Mouse (Mus musculus) neural tube, embryonic 11.5 days (tissue): ENCODE data around the gene E130309D02Rik. TPM values are rescaled to one million over a fixed set of nuclear protein-coding genes. Genes with fewer than 3 reads are reported as not detected.
A peak's percentile ranks its signal among the peaks of the same experiment; 100 is the strongest.

Experiments used
- ATAC-seq: fragments of 200-750 bp; cut with Nextera tagmentation; 2 replicates; pipeline ENCODE4 v1.8.0; 2017; ENCODE audit warnings: moderate number of reproducible peaks, mild to moderate bottlenecking, moderate TSS enrichment, moderate library complexity; ENCODE audit not compliant: insufficient read depth, low FRiP score, low TSS enrichment
- DNase-seq: peaks from one replicate; pipeline ENCODE4 v3.0.0-alpha.2; 2015; ENCODE audit warnings: low spot score
- H3K27ac ChIP-seq: fragments of 300-500 bp; sonication (generic); 2 replicates; pipeline ENCODE4 v1.5.1; 2014; ENCODE audit warnings: low read depth, mild to moderate bottlenecking, low read length
- H3K27me3 ChIP-seq: fragments of 300-500 bp; sonication (generic); 2 replicates; pipeline ENCODE4 v1.6.1; 2014; ENCODE audit warnings: mild to moderate bottlenecking, low read length, mixed read lengths; ENCODE audit not compliant: control insufficient read depth, insufficient read depth
- H3K36me3 ChIP-seq: fragments of 300-500 bp; sonication (generic); 2 replicates; pipeline ENCODE4 v1.6.1; 2014; ENCODE audit warnings: mild to moderate bottlenecking, low read length, moderate library complexity, mixed read lengths; ENCODE audit not compliant: control insufficient read depth, insufficient read depth
- H3K4me1 ChIP-seq: fragments of 300-500 bp; sonication (generic); 2 replicates; pipeline ENCODE4 v1.6.1; 2014; ENCODE audit warnings: low read length, mixed read lengths; ENCODE audit not compliant: control insufficient read depth, insufficient read depth
- H3K4me2 ChIP-seq: fragments of 300-500 bp; sonication (generic); 2 replicates; pipeline ENCODE4 v1.6.1; 2014; ENCODE audit warnings: low read depth, mild to moderate bottlenecking, moderate library complexity
- H3K4me3 ChIP-seq: fragments of 300-500 bp; sonication (generic); 2 replicates; pipeline ENCODE4 v1.5.1; 2014; ENCODE audit warnings: low read depth, low read length
- H3K9ac ChIP-seq: fragments of 300-500 bp; sonication (generic); 2 replicates; pipeline ENCODE4 v1.6.1; 2014; ENCODE audit warnings: mild to moderate bottlenecking, low read length
- H3K9me3 ChIP-seq: fragments of 300-500 bp; sonication (generic); 2 replicates; pipeline ENCODE4 v1.6.1; 2016; ENCODE audit warnings: low read length; ENCODE audit not compliant: control insufficient read depth
- WGBS: fragments of 180-500 bp; shearing (Covaris S2); extraction: QIAGEN DNeasy Blood & Tissue Kit; methylation state at CpG from one replicate; pipeline ENCODE4 v1.1.7; 2014; 5-methylcytosine and 5-hydroxymethylcytosine counted together
- polyA plus RNA-seq: library from polyadenylated mRNA; unstranded; fragments of >200 nt; fragmentation: Nextera tagmentation; extraction: Ambion mirVana; gene quantifications from 2 replicates; pipeline ENCODE4 v1.2.1, GENCODE M21; 2014

The E130309D02Rik gene
- polyA plus RNA-seq, 1 experiment from 2014 or later, result 57.3 TPM

DNA sequence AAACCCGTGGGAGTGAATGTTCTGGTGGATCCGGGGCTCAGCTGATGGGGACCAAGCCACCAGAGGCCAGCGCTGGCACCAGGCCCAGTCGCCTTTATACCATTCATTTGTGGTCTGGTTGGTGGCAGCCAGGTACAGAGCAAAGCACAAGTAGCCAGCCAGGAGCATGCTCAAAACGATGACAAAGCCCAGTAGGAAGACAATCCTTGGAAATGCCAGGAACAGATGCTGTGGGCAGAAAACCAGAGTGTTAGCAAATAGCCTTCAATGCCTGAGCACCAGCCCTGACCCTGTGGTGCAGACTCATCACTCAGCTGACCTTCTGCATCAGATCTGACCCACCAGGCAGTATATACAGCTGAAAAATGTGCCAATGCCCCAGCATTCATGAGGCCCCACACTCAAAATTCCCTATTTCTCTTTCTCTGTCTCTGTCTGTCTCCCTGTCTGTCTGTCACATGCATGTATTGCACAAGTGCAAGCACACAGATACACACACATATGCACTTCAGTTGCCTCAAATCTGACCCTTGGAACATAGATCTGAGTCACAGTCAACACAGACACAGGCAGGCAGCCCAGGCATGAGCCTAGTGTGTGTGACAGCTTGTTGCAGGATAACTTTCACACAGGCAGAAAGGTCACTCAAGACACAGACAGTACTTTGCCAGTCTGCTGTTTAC lies 1.6 kb upstream of the E130309D02Rik start:
- Histone ChIP-seq H3K27me3 (no peaks in the 10 kb centered on the region), H3K27ac (no peak overlapping the region), H3K9ac (no peak overlapping the region), H3K4me1 (peaks cover 6% of the 10 kb centered on the region), H3K4me2 (no peak overlapping the region), H3K9me3 (no peaks in the 10 kb centered on the region), H3K4me3 (no peak overlapping the region), H3K36me3 (peaks cover 6% of the 10 kb centered on the region)
- WGBS, result 96% methylated on average over 5 of the region's 5 CpGs
- DNase-seq (no peak), ATAC-seq (no peak)

- peak overlapping the region; percentile 86 for H3K4me3 ChIP-seq
- H3K9me3 ChIP-seq, result no peaks in the 10 kb centered on the region
- no peak overlapping the region for H3K27ac ChIP-seq
- peaks cover 14% of the 10 kb centered on the region for H3K36me3 ChIP-seq
- 12% methylated on average over 8 of the region's 8 CpGs for WGBS
- no peak for DNase-seq
- H3K9ac ChIP-seq, result peak overlapping the region; percentile 36; the same call in 1 of the 2 replicates
- H3K4me1 ChIP-seq, result peaks cover 6% of the 10 kb centered on the region
- H3K27me3 ChIP-seq, result no peaks in the 10 kb centered on the region
- peak; percentile 40; the same call in 1 of the 2 replicates for ATAC-seq
- H3K4me2 ChIP-seq, result 0 out of 2 replicates have a peak overlapping the region, but pooled peaks have one; percentile 15
Observed at GRCm38 (mm10) chr5:143315514-143315888, 341 bp upstream of the E130309D02Rik start.

DNA sequence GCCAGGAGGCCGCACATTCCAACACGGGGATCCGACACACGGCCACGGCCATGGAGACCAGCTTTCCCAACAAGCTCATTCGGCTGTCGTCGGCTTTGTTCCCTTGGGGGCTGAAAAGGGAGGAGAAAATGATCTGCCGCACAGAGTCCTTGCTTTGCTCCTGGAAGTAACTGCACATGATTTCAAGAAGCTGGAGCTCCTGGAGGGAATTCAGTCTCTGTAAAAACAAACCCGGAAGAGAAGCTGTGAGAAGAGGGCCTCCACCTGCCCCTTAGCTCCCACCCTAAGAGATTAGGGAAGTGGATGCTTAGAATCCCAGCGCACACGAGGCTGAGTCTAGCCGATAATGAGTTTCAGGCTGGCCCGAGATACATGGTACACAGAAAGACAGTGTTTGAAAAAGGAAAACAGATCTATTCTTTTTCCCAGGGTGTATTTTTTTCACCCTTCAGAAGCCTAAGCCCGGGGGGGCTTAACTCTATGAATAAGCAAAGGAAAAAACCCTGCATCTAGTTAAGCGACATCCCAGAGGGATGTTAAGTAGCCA lies 904 bp downstream of the E130309D02Rik start:
- Histone ChIP-seq H3K27me3 (no peaks in the 10 kb centered on the region), H3K27ac (peak overlapping the region; percentile 96)

DNA sequence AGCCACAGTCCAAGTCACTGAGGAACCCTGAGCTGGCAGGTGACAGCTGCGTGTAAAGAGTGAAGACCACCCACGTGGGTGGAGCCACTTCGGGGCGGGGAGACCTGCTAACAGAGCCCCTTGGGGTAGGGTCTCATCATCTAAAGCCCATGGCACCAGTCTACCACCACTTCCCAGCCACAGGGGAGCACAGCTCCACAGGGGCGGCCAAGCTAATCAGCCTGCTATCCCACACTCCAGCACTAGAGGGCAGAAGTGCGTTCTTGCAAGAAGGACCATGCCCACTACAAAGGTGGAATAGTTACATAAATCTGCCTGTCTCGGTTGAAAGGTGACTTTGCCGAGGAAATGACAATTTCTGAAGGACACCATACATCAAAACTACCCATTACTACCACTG lies 3.3 kb downstream of the E130309D02Rik start:
- Histone ChIP-seq H3K27ac (no peak overlapping the region), H3K9ac (no peak overlapping the region), H3K4me1 (peaks cover 6% of the 10 kb centered on the region), H3K27me3 (no peaks in the 10 kb centered on the region), H3K4me2 (no peak overlapping the region), H3K36me3 (peaks cover 22% of the 10 kb centered on the region), H3K9me3 (no peaks in the 10 kb centered on the region), H3K4me3 (no peak overlapping the region)
- DNase-seq (peak; percentile 77), ATAC-seq (no peak)
- 71% methylated on average over 8 of the region's 8 CpGs for WGBS

More for the DNA sequence above, 904 bp downstream of the E130309D02Rik start:
- WGBS, result 3% methylated on average over 16 of the region's 16 CpGs
- Histone ChIP-seq H3K4me3 (peak overlapping the region; percentile 86), H3K9ac (peak overlapping the region; percentile 96), H3K36me3 (peaks cover 17% of the 10 kb centered on the region), H3K9me3 (no peaks in the 10 kb centered on the region), H3K4me2 (peak overlapping the region; percentile 84), H3K4me1 (peaks cover 6% of the 10 kb centered on the region)
- DNase-seq (peak; percentile 46), ATAC-seq (peak; percentile 0)

DNA sequence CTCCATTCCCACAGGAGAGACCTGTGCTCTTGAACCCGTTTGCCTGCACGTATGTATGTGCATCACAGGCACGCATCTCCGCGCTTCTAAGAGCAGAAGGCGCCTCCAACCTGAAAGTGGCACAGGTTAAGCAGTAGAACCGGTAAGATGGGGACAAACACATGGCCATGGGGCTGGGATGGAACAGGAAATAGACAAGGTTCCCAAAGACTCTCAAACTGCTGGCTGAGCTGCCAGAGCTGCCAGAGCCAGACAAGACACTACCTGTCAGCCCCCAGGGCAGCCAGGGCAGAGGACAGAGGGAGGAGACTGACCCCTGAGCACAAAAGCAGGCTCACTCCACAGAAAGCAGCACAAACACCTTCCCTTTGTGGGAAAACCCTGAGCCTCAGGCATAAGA lies 5.2 kb downstream of the E130309D02Rik start:
- no peaks in the 10 kb centered on the region for H3K9me3 ChIP-seq
- H3K4me2 ChIP-seq, result no peak overlapping the region
- H3K9ac ChIP-seq, result no peak overlapping the region
- H3K27ac ChIP-seq, result no peak overlapping the region
- H3K27me3 ChIP-seq, result no peaks in the 10 kb centered on the region
- DNase-seq (no peak), ATAC-seq (no peak)
- peaks cover 6% of the 10 kb centered on the region for H3K4me1 ChIP-seq
- peaks cover 32% of the 10 kb centered on the region for H3K36me3 ChIP-seq
- H3K4me3 ChIP-seq, result no peak overlapping the region
- WGBS, result 96% methylated on average over 7 of the region's 7 CpGs

- ATAC-seq (no peak), DNase-seq (no peak)
- Histone ChIP-seq H3K36me3 (peaks cover 36% of the 10 kb centered on the region), H3K9me3 (no peaks in the 10 kb centered on the region), H3K4me3 (no peak overlapping the region), H3K4me2 (no peak overlapping the region), H3K4me1 (peaks cover 6% of the 10 kb centered on the region), H3K27ac (no peak overlapping the region), H3K9ac (no peak overlapping the region), H3K27me3 (no peaks in the 10 kb centered on the region)
- 94% methylated on average over 5 of the region's 5 CpGs for WGBS
Observed at GRCm38 (mm10) chr5:143308825-143309224, 6.3 kb downstream of the E130309D02Rik start.

DNA sequence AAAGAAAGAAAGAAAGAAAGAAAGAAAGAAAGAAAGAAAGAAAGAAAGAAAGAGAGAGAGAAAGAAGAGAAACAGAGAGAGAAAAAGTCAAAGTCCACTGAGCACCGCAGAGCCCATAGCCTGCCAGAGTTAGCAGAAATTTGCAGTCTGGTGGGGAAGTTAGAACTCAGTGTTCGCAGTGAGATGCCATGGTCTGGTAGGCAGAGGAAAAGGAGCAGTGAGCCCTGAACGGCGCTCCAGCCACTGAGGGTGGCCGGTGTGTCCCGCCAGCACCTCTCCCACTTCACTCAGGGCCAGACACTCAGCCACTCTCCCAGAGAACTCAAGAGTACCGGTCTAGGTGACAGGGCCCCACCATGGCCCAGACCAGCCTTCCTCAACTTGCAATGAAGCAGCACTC lies 10.9 kb downstream of the E130309D02Rik start:
- H3K36me3 ChIP-seq, result peaks cover 37% of the 10 kb centered on the region
- DNase-seq, result no peak

DNA sequence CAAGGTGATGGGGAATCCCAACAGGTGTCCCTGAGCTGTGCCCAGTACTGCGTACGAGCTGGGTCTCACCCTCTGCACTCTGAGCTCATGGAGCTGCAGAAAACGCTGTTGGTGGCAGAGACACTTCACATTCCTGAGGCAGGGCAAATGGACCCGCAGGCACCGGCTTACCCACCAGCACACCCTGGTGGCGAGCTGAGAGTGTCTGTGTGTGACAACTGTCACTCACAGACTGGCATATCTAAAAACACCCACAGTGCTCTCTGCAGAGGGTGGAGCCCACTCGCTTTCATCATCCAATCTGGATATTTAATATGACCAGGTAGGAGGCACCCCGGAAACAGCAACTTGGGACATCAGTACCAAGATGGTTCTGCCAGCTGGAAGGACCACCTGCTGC lies 13.9 kb downstream of the E130309D02Rik start:
- 83% methylated on average over 8 of the region's 8 CpGs for WGBS
- Histone ChIP-seq H3K4me1 (no peaks in the 10 kb centered on the region), H3K9ac (no peak overlapping the region), H3K36me3 (peaks cover 27% of the 10 kb centered on the region), H3K9me3 (no peaks in the 10 kb centered on the region), H3K4me3 (no peak overlapping the region), H3K4me2 (no peak overlapping the region), H3K27me3 (no peaks in the 10 kb centered on the region), H3K27ac (no peak overlapping the region)
- ATAC-seq, result no peak
- no peak for DNase-seq

More for the DNA sequence above, 10.9 kb downstream of the E130309D02Rik start:
- no peak overlapping the region for H3K27ac ChIP-seq
- H3K9me3 ChIP-seq, result no peaks in the 10 kb centered on the region
- H3K4me3 ChIP-seq, result no peak overlapping the region
- no peak overlapping the region for H3K9ac ChIP-seq
- no peaks in the 10 kb centered on the region for H3K4me1 ChIP-seq
- H3K4me2 ChIP-seq, result no peak overlapping the region
- no peak for ATAC-seq
- 91% methylated on average over 7 of the region's 7 CpGs for WGBS
- no peaks in the 10 kb centered on the region for H3K27me3 ChIP-seq

- Histone ChIP-seq H3K27ac (no peak overlapping the region), H3K4me2 (no peak overlapping the region), H3K9me3 (no peaks in the 10 kb centered on the region), H3K9ac (no peak overlapping the region), H3K4me1 (no peaks in the 10 kb centered on the region), H3K4me3 (no peak overlapping the region), H3K27me3 (no peaks in the 10 kb centered on the region; the same call in 1 of the 2 replicates), H3K36me3 (peaks cover 18% of the 10 kb centered on the region)
- ATAC-seq (no peak), DNase-seq (peak; percentile 27)
- 90% methylated on average over 4 of the region's 4 CpGs for WGBS
Observed at GRCm38 (mm10) chr5:143299686-143300085, 15.5 kb downstream of the E130309D02Rik start.
